Mouse (Mus musculus): ENCODE data around the gene Hbb-bh2. TPM values are rescaled to one million over a fixed set of nuclear protein-coding genes. Genes with fewer than 3 reads are reported as not detected.

The Hbb-bh2 gene
- total and polyA plus RNA-seq, 3 experiments = not detected

GRCm38 (mm10) chr7:103792669-103793388 is 47.5 kb downstream of the Hbb-bh2 start (continued):
- peak; percentile 74 for TF ChIP-seq SMC3 (IDR thresholded peaks at IDR 0.05; ENCODE audit: low read depth, low read length)
- no peak for TF ChIP-seq TBP (IDR thresholded peaks at IDR 0.05; ENCODE audit: low read depth, low read length)
- no peak for TF ChIP-seq JUND (IDR thresholded peaks at IDR 0.05; ENCODE audit: low read depth, low read length)

GRCm38 (mm10) chr7:103791721-103792120 is 48.6 kb downstream of the Hbb-bh2 start, which contains the start of gene Olfr67:
Gene Olfr67, minus strand, starts transcription at chr7:103791821.
- TF ChIP-seq ETS1 (IDR thresholded peaks at IDR 0.05; ENCODE audit: low read depth, low read length) (no peak), HCFC1 (IDR thresholded peaks at IDR 0.05; ENCODE audit: low read depth, low read length) (no peak), CTCF (IDR thresholded peaks at IDR 0.05 in 2 of 3, conservative IDR thresholded peaks at IDR 0.05 in 1 of 3; ENCODE audit: control insufficient read depth in 1 of 3, insufficient read depth in 1 of 3, low read depth in 2 of 3, low read length in 3 of 3, poor library complexity in 1 of 3, severe bottlenecking in 1 of 3) (no peak), MEF2A (IDR thresholded peaks at IDR 0.05; ENCODE audit: extremely low read depth, insufficient replicate concordance, low read depth, low read length, poor library complexity, severe bottlenecking) (no peak), ELF1 (IDR thresholded peaks at IDR 0.05; ENCODE audit: low read depth, low read length) (no peak), TBP (IDR thresholded peaks at IDR 0.05; ENCODE audit: low read depth, low read length) (no peak), SIN3A (IDR thresholded peaks at IDR 0.05; ENCODE audit: low read length) (no peak), RCOR1 (IDR thresholded peaks at IDR 0.05; ENCODE audit: low read depth, low read length) (no peak), POLR2AphosphoS5 (IDR thresholded peaks at IDR 0.05; ENCODE audit: borderline replicate concordance, low read depth, low read length) (no peak), MYB (IDR thresholded peaks at IDR 0.05; ENCODE audit: low read depth, low read length) (no peak), GABPA (IDR thresholded peaks at IDR 0.05; ENCODE audit: low read depth, low read length) (no peak), ZKSCAN1 (IDR thresholded peaks at IDR 0.05; ENCODE audit: low read depth, low read length) (no peak), POLR2AphosphoS2 (IDR thresholded peaks at IDR 0.05; ENCODE audit: low read length) (no peak), POLR2A (IDR thresholded peaks at IDR 0.05; ENCODE audit: control insufficient read depth in 1 of 2, insufficient read depth in 1 of 2, low read depth in 1 of 2, low read length in 2 of 2, poor library complexity in 1 of 2) (no peak), USF1 (IDR thresholded peaks at IDR 0.05; ENCODE audit: low read depth, low read length) (no peak), TCF12 (IDR thresholded peaks at IDR 0.05; ENCODE audit: low read depth, low read length) (no peak), MAX (IDR thresholded peaks at IDR 0.05; ENCODE audit: low read length) (no peak), NRF1 (IDR thresholded peaks at IDR 0.05; ENCODE audit: insufficient read depth, low read depth, low read length, poor library complexity, severe bottlenecking) (no peak)
- Histone ChIP-seq H3K27me3 (ENCODE audit: control insufficient read depth in 1 of 2, insufficient read depth in 2 of 2, low read length in 2 of 2) (no peaks in the 10 kb centered on the region), H3K4me1 (ENCODE audit: control insufficient read depth in 1 of 2, insufficient read depth in 2 of 2, low read length in 2 of 2) (no peaks in the 10 kb centered on the region), H3K79me2 (ENCODE audit: control insufficient read depth, insufficient read depth, low read length, poor library complexity) (no peaks in the 10 kb centered on the region), H3K9ac (ENCODE audit: control insufficient read depth, low read depth, low read length, poor library complexity, severe bottlenecking) (no peak within 1 kb of the TSS), H3K27ac (ENCODE audit: control insufficient read depth, low read depth, low read length) (no peak within 1 kb of the TSS), H3K9me3 (replicated peaks; ENCODE audit: insufficient read depth, low read length) (no peaks in the 10 kb centered on the region), H3K4me3 (ENCODE audit: control insufficient read depth in 1 of 2, insufficient read depth in 1 of 2, low read depth in 2 of 2, low read length in 2 of 2) (no peak within 1 kb of the TSS), H3K36me3 (ENCODE audit: control insufficient read depth in 1 of 2, insufficient read depth in 2 of 2, low read length in 2 of 2) (no peaks in the 10 kb centered on the region)
- DNase-seq (ENCODE audit: low read depth, low spot score) = no peak

Other genes with a start within 250 kb of the Hbb-bh2 start
Only the 30 nearest of the 32 such genes appear.
- gene Olfr620, start 228.0 kb downstream of the Hbb-bh2 start, total RNA-seq (2012; rRNA removed) = not detected in 2 replicates
- under 1 TPM in 1 of 2 experiments, not detected in 1; 0.03 TPM for gene Olfr620, start 228.0 kb downstream of the Hbb-bh2 start, polyA plus RNA-seq (2012; ENCODE audit: insufficient read depth in 1 of 2, insufficient read length in 2 of 2, low read depth in 1 of 2, low replicate concordance in 2 of 2, missing spikeins in 1 of 2)
- not detected in 2 replicates for gene Olfr622, start 197.8 kb downstream of the Hbb-bh2 start, total RNA-seq (2012; rRNA removed)
- not detected for gene Olfr622, start 197.8 kb downstream of the Hbb-bh2 start, polyA plus RNA-seq (2012; ENCODE audit: insufficient read depth in 1 of 2, insufficient read length in 2 of 2, low read depth in 1 of 2, low replicate concordance in 2 of 2, missing spikeins in 1 of 2)
- not detected in 2 replicates for gene Olfr623, start 176.8 kb downstream of the Hbb-bh2 start, total RNA-seq (2012; rRNA removed)
- gene Olfr623, start 176.8 kb downstream of the Hbb-bh2 start, polyA plus RNA-seq (2012; ENCODE audit: insufficient read depth in 1 of 2, insufficient read length in 2 of 2, low read depth in 1 of 2, low replicate concordance in 2 of 2, missing spikeins in 1 of 2) = not detected
- gene Olfr624, start 169.3 kb downstream of the Hbb-bh2 start, total RNA-seq (2012; rRNA removed) = under 0.01 TPM in 1 of 2 replicates, not detected in the other
- gene Olfr624, start 169.3 kb downstream of the Hbb-bh2 start, polyA plus RNA-seq (2012; ENCODE audit: insufficient read depth in 1 of 2, insufficient read length in 2 of 2, low read depth in 1 of 2, low replicate concordance in 2 of 2, missing spikeins in 1 of 2) = under 1 TPM in 1 of 2 experiments, not detected in 1; 0.04 TPM
- gene Olfr625-ps1, start 157.8 kb downstream of the Hbb-bh2 start, total RNA-seq (2012; rRNA removed) = not detected in 2 replicates
- gene Olfr625-ps1, start 157.8 kb downstream of the Hbb-bh2 start, polyA plus RNA-seq (2012; ENCODE audit: insufficient read depth in 1 of 2, insufficient read length in 2 of 2, low read depth in 1 of 2, low replicate concordance in 2 of 2, missing spikeins in 1 of 2) = not detected
- not detected in 2 replicates for gene Olfr243, start 125.8 kb downstream of the Hbb-bh2 start, total RNA-seq (2012; rRNA removed)
- gene Olfr243, start 125.8 kb downstream of the Hbb-bh2 start, polyA plus RNA-seq (2012; ENCODE audit: insufficient read depth in 1 of 2, insufficient read length in 2 of 2, low read depth in 1 of 2, low replicate concordance in 2 of 2, missing spikeins in 1 of 2) = not detected
- not detected in 2 replicates for gene Olfr628, start 110.1 kb downstream of the Hbb-bh2 start, total RNA-seq (2012; rRNA removed)
- not detected for gene Olfr628, start 110.1 kb downstream of the Hbb-bh2 start, polyA plus RNA-seq (2012; ENCODE audit: insufficient read depth in 1 of 2, insufficient read length in 2 of 2, low read depth in 1 of 2, low replicate concordance in 2 of 2, missing spikeins in 1 of 2)
- gene Olfr629, start 95.6 kb downstream of the Hbb-bh2 start, total RNA-seq (2012; rRNA removed) = not detected in 2 replicates
- gene Olfr629, start 95.6 kb downstream of the Hbb-bh2 start, polyA plus RNA-seq (2012; ENCODE audit: insufficient read depth in 1 of 2, insufficient read length in 2 of 2, low read depth in 1 of 2, low replicate concordance in 2 of 2, missing spikeins in 1 of 2) = not detected
- gene Olfr630, start 83.2 kb downstream of the Hbb-bh2 start, total RNA-seq (2012; rRNA removed) = not detected in 2 replicates
- gene Olfr630, start 83.2 kb downstream of the Hbb-bh2 start, polyA plus RNA-seq (2012; ENCODE audit: insufficient read depth in 1 of 2, insufficient read length in 2 of 2, low read depth in 1 of 2, low replicate concordance in 2 of 2, missing spikeins in 1 of 2) = not detected
- not detected in 2 replicates for gene Olfr69, start 68.9 kb downstream of the Hbb-bh2 start, total RNA-seq (2012; rRNA removed)
- not detected for gene Olfr69, start 68.9 kb downstream of the Hbb-bh2 start, polyA plus RNA-seq (2012; ENCODE audit: insufficient read depth in 1 of 2, insufficient read length in 2 of 2, low read depth in 1 of 2, low replicate concordance in 2 of 2, missing spikeins in 1 of 2)
- gene Olfr68, start 60.8 kb downstream of the Hbb-bh2 start, total RNA-seq (2012; rRNA removed) = not detected in 2 replicates
- gene Olfr68, start 60.8 kb downstream of the Hbb-bh2 start, polyA plus RNA-seq (2012; ENCODE audit: insufficient read depth in 1 of 2, insufficient read length in 2 of 2, low read depth in 1 of 2, low replicate concordance in 2 of 2, missing spikeins in 1 of 2) = not detected
- not detected in 2 replicates for gene Olfr67, start 48.7 kb downstream of the Hbb-bh2 start, total RNA-seq (2012; rRNA removed)
- not detected for gene Olfr67, start 48.7 kb downstream of the Hbb-bh2 start, polyA plus RNA-seq (2012; ENCODE audit: insufficient read depth in 1 of 2, insufficient read length in 2 of 2, low read depth in 1 of 2, low replicate concordance in 2 of 2, missing spikeins in 1 of 2)
- gene Hbb-bt, start 26.5 kb downstream of the Hbb-bh2 start, total RNA-seq (2012; rRNA removed) = 120 and 191 TPM in 2 replicates
- gene Hbb-bt, start 26.5 kb downstream of the Hbb-bh2 start, polyA plus RNA-seq (2012; ENCODE audit: insufficient read depth in 1 of 2, insufficient read length in 2 of 2, low read depth in 1 of 2, low replicate concordance in 2 of 2, missing spikeins in 1 of 2) = 100 to 1,000 TPM in 1 of 2 experiments, not detected in 1; 118 TPM
- 79.0 and 138 TPM in 2 replicates for gene Hbb-bs, start 12.4 kb downstream of the Hbb-bh2 start, total RNA-seq (2012; rRNA removed)
- gene Hbb-bs, start 12.4 kb downstream of the Hbb-bh2 start, polyA plus RNA-seq (2012; ENCODE audit: insufficient read depth in 1 of 2, insufficient read length in 2 of 2, low read depth in 1 of 2, low replicate concordance in 2 of 2, missing spikeins in 1 of 2) = 100 to 1,000 TPM in 1 of 2 experiments, not detected in 1; 208 TPM
- gene Hbb-bh1, start 2.6 kb upstream of the Hbb-bh2 start, total RNA-seq (2012; rRNA removed) = not detected in 2 replicates
- gene Hbb-bh1, start 2.6 kb upstream of the Hbb-bh2 start, polyA plus RNA-seq (2012; ENCODE audit: insufficient read depth in 1 of 2, insufficient read length in 2 of 2, low read depth in 1 of 2, low replicate concordance in 2 of 2, missing spikeins in 1 of 2) = under 1 TPM in 1 of 2 experiments, not detected in 1; 0.15 TPM
- gene Hbb-y, start 12.7 kb upstream of the Hbb-bh2 start, total RNA-seq (2012; rRNA removed) = not detected in 2 replicates
- under 1 TPM in 1 of 2 experiments, not detected in 1; 0.11 TPM for gene Hbb-y, start 12.7 kb upstream of the Hbb-bh2 start, polyA plus RNA-seq (2012; ENCODE audit: insufficient read depth in 1 of 2, insufficient read length in 2 of 2, low read depth in 1 of 2, low replicate concordance in 2 of 2, missing spikeins in 1 of 2)
- gene Olfr66, start 45.7 kb upstream of the Hbb-bh2 start, total RNA-seq (2012; rRNA removed) = not detected in 2 replicates
- not detected for gene Olfr66, start 45.7 kb upstream of the Hbb-bh2 start, polyA plus RNA-seq (2012; ENCODE audit: insufficient read depth in 1 of 2, insufficient read length in 2 of 2, low read depth in 1 of 2, low replicate concordance in 2 of 2, missing spikeins in 1 of 2)
- not detected in 2 replicates for gene Olfr64, start 54.0 kb upstream of the Hbb-bh2 start, total RNA-seq (2012; rRNA removed)
- not detected for gene Olfr64, start 54.0 kb upstream of the Hbb-bh2 start, polyA plus RNA-seq (2012; ENCODE audit: insufficient read depth in 1 of 2, insufficient read length in 2 of 2, low read depth in 1 of 2, low replicate concordance in 2 of 2, missing spikeins in 1 of 2)
- not detected in 2 replicates for gene Olfr65, start 63.0 kb upstream of the Hbb-bh2 start, total RNA-seq (2012; rRNA removed)
- gene Olfr65, start 63.0 kb upstream of the Hbb-bh2 start, polyA plus RNA-seq (2012; ENCODE audit: insufficient read depth in 1 of 2, insufficient read length in 2 of 2, low read depth in 1 of 2, low replicate concordance in 2 of 2, missing spikeins in 1 of 2) = not detected
- not detected in 2 replicates for gene Olfr631, start 88.3 kb upstream of the Hbb-bh2 start, total RNA-seq (2012; rRNA removed)
- gene Olfr631, start 88.3 kb upstream of the Hbb-bh2 start, polyA plus RNA-seq (2012; ENCODE audit: insufficient read depth in 1 of 2, insufficient read length in 2 of 2, low read depth in 1 of 2, low replicate concordance in 2 of 2, missing spikeins in 1 of 2) = not detected
- not detected in 2 replicates for gene Olfr632, start 93.8 kb upstream of the Hbb-bh2 start, total RNA-seq (2012; rRNA removed)
- not detected for gene Olfr632, start 93.8 kb upstream of the Hbb-bh2 start, polyA plus RNA-seq (2012; ENCODE audit: insufficient read depth in 1 of 2, insufficient read length in 2 of 2, low read depth in 1 of 2, low replicate concordance in 2 of 2, missing spikeins in 1 of 2)
- not detected in 2 replicates for gene Olfr633, start 103.9 kb upstream of the Hbb-bh2 start, total RNA-seq (2012; rRNA removed)
- gene Olfr633, start 103.9 kb upstream of the Hbb-bh2 start, polyA plus RNA-seq (2012; ENCODE audit: insufficient read depth in 1 of 2, insufficient read length in 2 of 2, low read depth in 1 of 2, low replicate concordance in 2 of 2, missing spikeins in 1 of 2) = not detected
- not detected in 2 replicates for gene Olfr635, start 130.6 kb upstream of the Hbb-bh2 start, total RNA-seq (2012; rRNA removed)
- gene Olfr635, start 130.6 kb upstream of the Hbb-bh2 start, polyA plus RNA-seq (2012; ENCODE audit: insufficient read depth in 1 of 2, insufficient read length in 2 of 2, low read depth in 1 of 2, low replicate concordance in 2 of 2, missing spikeins in 1 of 2) = not detected
- not detected in 2 replicates for gene Olfr638, start 158.2 kb upstream of the Hbb-bh2 start, total RNA-seq (2012; rRNA removed)
- gene Olfr638, start 158.2 kb upstream of the Hbb-bh2 start, polyA plus RNA-seq (2012; ENCODE audit: insufficient read depth in 1 of 2, insufficient read length in 2 of 2, low read depth in 1 of 2, low replicate concordance in 2 of 2, missing spikeins in 1 of 2) = not detected
- gene Olfr639, start 176.8 kb upstream of the Hbb-bh2 start, total RNA-seq (2012; rRNA removed) = not detected in 2 replicates
- under 1 TPM in 1 of 2 experiments, not detected in 1; 0.03 TPM for gene Olfr639, start 176.8 kb upstream of the Hbb-bh2 start, polyA plus RNA-seq (2012; ENCODE audit: insufficient read depth in 1 of 2, insufficient read length in 2 of 2, low read depth in 1 of 2, low replicate concordance in 2 of 2, missing spikeins in 1 of 2)
- not detected in 2 replicates for gene Olfr640, start 185.1 kb upstream of the Hbb-bh2 start, total RNA-seq (2012; rRNA removed)
- gene Olfr640, start 185.1 kb upstream of the Hbb-bh2 start, polyA plus RNA-seq (2012; ENCODE audit: insufficient read depth in 1 of 2, insufficient read length in 2 of 2, low read depth in 1 of 2, low replicate concordance in 2 of 2, missing spikeins in 1 of 2) = not detected
- not detected in 2 replicates for gene Olfr641, start 194.9 kb upstream of the Hbb-bh2 start, total RNA-seq (2012; rRNA removed)
- not detected for gene Olfr641, start 194.9 kb upstream of the Hbb-bh2 start, polyA plus RNA-seq (2012; ENCODE audit: insufficient read depth in 1 of 2, insufficient read length in 2 of 2, low read depth in 1 of 2, low replicate concordance in 2 of 2, missing spikeins in 1 of 2)
- gene Olfr642, start 212.1 kb upstream of the Hbb-bh2 start, total RNA-seq (2012; rRNA removed) = not detected in 2 replicates
- not detected for gene Olfr642, start 212.1 kb upstream of the Hbb-bh2 start, polyA plus RNA-seq (2012; ENCODE audit: insufficient read depth in 1 of 2, insufficient read length in 2 of 2, low read depth in 1 of 2, low replicate concordance in 2 of 2, missing spikeins in 1 of 2)
- gene 4930516K23Rik, start 220.9 kb upstream of the Hbb-bh2 start, total RNA-seq (2012; rRNA removed) = not detected in 2 replicates
- not detected for gene 4930516K23Rik, start 220.9 kb upstream of the Hbb-bh2 start, polyA plus RNA-seq (2012; ENCODE audit: insufficient read depth in 1 of 2, insufficient read length in 2 of 2, low read depth in 1 of 2, low replicate concordance in 2 of 2, missing spikeins in 1 of 2)
- not detected in 2 replicates for gene Olfr644, start 231.3 kb upstream of the Hbb-bh2 start, total RNA-seq (2012; rRNA removed)
- not detected for gene Olfr644, start 231.3 kb upstream of the Hbb-bh2 start, polyA plus RNA-seq (2012; ENCODE audit: insufficient read depth in 1 of 2, insufficient read length in 2 of 2, low read depth in 1 of 2, low replicate concordance in 2 of 2, missing spikeins in 1 of 2)

Measured in MEL (cell line).